Comparison of ENCODE assay signal across 22 mouse cellular contexts in the genomic region with DNA sequence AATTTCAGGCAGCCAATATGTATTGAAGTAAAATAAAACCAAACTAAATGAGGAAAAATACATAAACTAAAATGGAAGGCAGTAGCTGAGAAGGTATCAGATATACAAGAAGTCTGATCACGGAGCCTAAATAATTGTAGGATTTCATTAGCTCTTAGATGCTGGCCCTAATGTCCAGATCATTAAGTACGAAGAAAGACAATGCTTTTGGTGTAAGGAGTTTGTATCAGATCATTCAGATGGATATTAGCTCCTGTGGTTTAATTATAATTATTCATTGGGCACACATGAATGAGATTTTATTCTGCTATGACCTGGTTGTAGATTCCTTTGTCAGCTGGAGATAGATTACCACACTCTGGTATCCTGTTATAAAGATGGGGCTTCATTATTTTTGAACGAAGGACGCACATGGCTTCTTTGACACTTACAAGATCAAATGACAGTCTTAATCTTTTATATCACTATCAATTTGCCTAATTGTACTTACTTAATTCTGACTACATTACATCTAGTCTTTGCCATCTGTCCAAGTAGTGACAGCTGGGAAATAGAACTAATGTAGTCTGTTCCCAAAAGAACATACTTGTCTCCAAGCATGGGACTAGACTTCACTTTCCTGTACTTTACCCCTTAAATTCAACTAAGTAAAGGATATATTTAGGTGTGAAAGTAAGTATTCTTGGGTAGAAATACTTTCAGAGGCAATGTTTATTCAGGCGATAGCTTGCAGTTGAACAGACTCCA.
DNase-seq lines count a peak whose midpoint lies in the region; ATAC-seq and TF ChIP-seq lines count a peak whose summit lies in the region.
"Had no signal": no experiment of that assay in that cellular context is flagged by ENCODE, and none has a peak within 500 bp of the region (broad histone marks: within the 10 kb centered on the region; RNA-seq: fewer than 3 reads in every experiment).

No protein-coding gene starts in this region.

- no peaks in the 10 kb centered on the region for H3K27me3 ChIP-seq in hindbrain, embryonic 11.5 days (ENCODE audit: control insufficient read depth, insufficient read depth, low read length)
- no peaks in the 10 kb centered on the region for H3K27me3 ChIP-seq in hindbrain, postnatal 0 days (ENCODE audit: insufficient read depth, low read length)
- no peaks in the 10 kb centered on the region for H3K27me3 ChIP-seq in neural tube, embryonic 11.5 days (ENCODE audit: control insufficient read depth, insufficient read depth, low read length)
- H3K27me3 ChIP-seq in neural tube, embryonic 15.5 days (replicated peaks): no peaks in the 10 kb centered on the region
- H3K27me3 ChIP-seq in forebrain, embryonic 16.5 days (replicated peaks; ENCODE audit: control insufficient read depth, insufficient read depth, low read length): no peaks in the 10 kb centered on the region
- H3K27me3 ChIP-seq: heart, embryonic 13.5 days had no signal

- no peak for TF ChIP-seq CTCF in hindbrain, postnatal 0 days (IDR thresholded peaks at IDR 0.05; ENCODE audit: low read depth)

- no peaks in the 10 kb centered on the region for H3K4me1 ChIP-seq in hindbrain, embryonic 11.5 days (replicated peaks; ENCODE audit: control insufficient read depth, insufficient read depth, low read length)
- H3K4me1 ChIP-seq in hindbrain, postnatal 0 days (ENCODE audit: insufficient read depth, low read length): no peaks in the 10 kb centered on the region
- H3K4me1 ChIP-seq in neural tube, embryonic 11.5 days (ENCODE audit: control insufficient read depth, insufficient read depth, low read length): no peaks in the 10 kb centered on the region
- no peaks in the 10 kb centered on the region for H3K4me1 ChIP-seq in neural tube, embryonic 15.5 days
- peaks cover 8% of the 10 kb centered on the region for H3K4me1 ChIP-seq in forebrain, embryonic 16.5 days (replicated peaks; ENCODE audit: control insufficient read depth, insufficient read depth, low read length)
- H3K4me1 ChIP-seq: heart, embryonic 13.5 days; midbrain, embryonic 10.5 days had no signal

- ATAC-seq in hindbrain, embryonic 11.5 days (ENCODE audit: low FRiP score): peak; percentile 49
- no peak for ATAC-seq in hindbrain, postnatal 0 days
- ATAC-seq in neural tube, embryonic 11.5 days (ENCODE audit: insufficient read depth, low FRiP score, low TSS enrichment): peak; percentile 56; the same call in 1 of the 2 replicates
- ATAC-seq in neural tube, embryonic 15.5 days (ENCODE audit: low FRiP score): no peak
- peak; percentile 87 for ATAC-seq in forebrain, embryonic 16.5 days
- ATAC-seq: CD4-positive, CD25-positive, alpha-beta regulatory T cell, adult 4 months; lung, postnatal 0 days had no signal

- WGBS in hindbrain, embryonic 11.5 days: 63% methylated on average over 5 of the region's 5 CpGs
- 46% methylated on average over 5 of the region's 5 CpGs for WGBS in hindbrain, postnatal 0 days
- 73% methylated on average over 5 of the region's 5 CpGs for WGBS in neural tube, embryonic 11.5 days
- WGBS in neural tube, embryonic 15.5 days: 44% methylated on average over 5 of the region's 5 CpGs
- 21% methylated on average over 5 of the region's 5 CpGs for WGBS in forebrain, embryonic 16.5 days

- H3K27ac ChIP-seq in hindbrain, embryonic 11.5 days (ENCODE audit: low read depth, low read length): no peak overlapping the region
- H3K27ac ChIP-seq in hindbrain, postnatal 0 days: no peak overlapping the region
- H3K27ac ChIP-seq in neural tube, embryonic 11.5 days (ENCODE audit: low read depth, low read length): no peak overlapping the region
- no peak overlapping the region for H3K27ac ChIP-seq in neural tube, embryonic 15.5 days (replicated peaks)
- no peak overlapping the region for H3K27ac ChIP-seq in forebrain, embryonic 16.5 days (ENCODE audit: low read length)
- H3K27ac ChIP-seq: heart, embryonic 13.5 days; limb, embryonic 10.5 days; midbrain, embryonic 10.5 days had no signal

- no peak overlapping the region for H3K4me3 ChIP-seq in hindbrain, embryonic 11.5 days (ENCODE audit: low read depth, low read length)
- no peak overlapping the region for H3K4me3 ChIP-seq in hindbrain, postnatal 0 days (ENCODE audit: low read length)
- H3K4me3 ChIP-seq in neural tube, embryonic 11.5 days (ENCODE audit: low read depth, low read length): no peak overlapping the region
- H3K4me3 ChIP-seq in neural tube, embryonic 15.5 days (replicated peaks): no peak overlapping the region
- no peak overlapping the region for H3K4me3 ChIP-seq in forebrain, embryonic 16.5 days (replicated peaks; ENCODE audit: low read length)
- H3K4me3 ChIP-seq: heart, embryonic 13.5 days; limb, embryonic 10.5 days; midbrain, embryonic 10.5 days had no signal

- no peaks in the 10 kb centered on the region for H3K36me3 ChIP-seq in hindbrain, embryonic 11.5 days (ENCODE audit: control insufficient read depth, insufficient read depth, low read length)
- no peaks in the 10 kb centered on the region for H3K36me3 ChIP-seq in hindbrain, postnatal 0 days (ENCODE audit: insufficient read depth, low read length)
- H3K36me3 ChIP-seq in neural tube, embryonic 11.5 days (ENCODE audit: control insufficient read depth, insufficient read depth, low read length): no peaks in the 10 kb centered on the region
- no peaks in the 10 kb centered on the region for H3K36me3 ChIP-seq in neural tube, embryonic 15.5 days
- H3K36me3 ChIP-seq in forebrain, embryonic 16.5 days (ENCODE audit: control insufficient read depth, insufficient read depth): no peaks in the 10 kb centered on the region
- H3K36me3 ChIP-seq: heart, embryonic 13.5 days; limb, embryonic 10.5 days; midbrain, embryonic 10.5 days had no signal

- no peak for DNase-seq in hindbrain, embryonic 11.5 days (ENCODE audit: low spot score)
- DNase-seq in hindbrain, postnatal 0 days (ENCODE audit: low spot score): no peak
- DNase-seq in neural tube, embryonic 11.5 days (ENCODE audit: low spot score): no peak
- peak; percentile 72 for DNase-seq in retina, postnatal 1 day
- DNase-seq in spleen, adult 18-20 months: no peak
- no peak for DNase-seq in testis, postnatal 10 days (ENCODE audit: low spot score)
- DNase-seq: adrenal gland, postnatal 25 days; cerebellum, adult 9-10 months; gastrocnemius, postnatal 25 days; heart, adult 18-20 months; heart, postnatal 14 days; kidney, adult 11 months; kidney, postnatal 4 days; right cerebral cortex, postnatal 14 days; thymus, postnatal 25 days had no signal

- no peaks in the 10 kb centered on the region for H3K9me3 ChIP-seq in hindbrain, embryonic 11.5 days (ENCODE audit: control insufficient read depth, low read length)
- H3K9me3 ChIP-seq in hindbrain, postnatal 0 days (ENCODE audit: low read length): no peaks in the 10 kb centered on the region
- H3K9me3 ChIP-seq in neural tube, embryonic 11.5 days (ENCODE audit: control insufficient read depth, low read length): no peaks in the 10 kb centered on the region
- no peaks in the 10 kb centered on the region for H3K9me3 ChIP-seq in neural tube, embryonic 15.5 days (replicated peaks)
- no peaks in the 10 kb centered on the region for H3K9me3 ChIP-seq in forebrain, embryonic 16.5 days (ENCODE audit: control insufficient read depth, low read length)
- H3K9me3 ChIP-seq: heart, embryonic 13.5 days; limb, embryonic 10.5 days; midbrain, embryonic 10.5 days had no signal

- no peak overlapping the region for H3K9ac ChIP-seq in hindbrain, embryonic 11.5 days (ENCODE audit: low read depth, low read length)
- H3K9ac ChIP-seq in hindbrain, postnatal 0 days (replicated peaks; ENCODE audit: low read length): no peak overlapping the region
- no peak overlapping the region for H3K9ac ChIP-seq in neural tube, embryonic 11.5 days (ENCODE audit: low read length)
- no peak overlapping the region for H3K9ac ChIP-seq in neural tube, embryonic 15.5 days (replicated peaks)
- H3K9ac ChIP-seq in forebrain, embryonic 16.5 days (replicated peaks; ENCODE audit: low read depth, low read length): no peak overlapping the region
- H3K9ac ChIP-seq: heart, embryonic 13.5 days had no signal

- H3K4me2 ChIP-seq in hindbrain, embryonic 11.5 days (replicated peaks; ENCODE audit: low read depth, low read length): no peak overlapping the region
- no peak overlapping the region for H3K4me2 ChIP-seq in hindbrain, postnatal 0 days (ENCODE audit: low read depth, low read length)
- H3K4me2 ChIP-seq in neural tube, embryonic 11.5 days (ENCODE audit: low read depth): no peak overlapping the region
- H3K4me2 ChIP-seq in neural tube, embryonic 15.5 days: no peak overlapping the region
- H3K4me2 ChIP-seq in forebrain, embryonic 16.5 days (ENCODE audit: low read length): no peak overlapping the region
- H3K4me2 ChIP-seq: heart, embryonic 13.5 days had no signal

Comparison
In these comparisons a context has a peak if more than half of its experiments do, and no peak if none do; other contexts are left out.
1. ATAC-seq: peak in hindbrain, embryonic 11.5 days (single experiment), neural tube, embryonic 11.5 days (single experiment) and forebrain, embryonic 16.5 days (single experiment); none in hindbrain, postnatal 0 days (single experiment) and neural tube, embryonic 15.5 days (single experiment).